Mouse (Mus musculus) gastrocnemius, adult 2 months (tissue): ENCODE results near the gene Ak9. TPM values are rescaled to one million over a fixed set of nuclear protein-coding genes. Genes with fewer than 3 reads are reported as not detected.
"Not testable (repeated sequence)": the region's sequence is repeated elsewhere in the genome, so short reads cannot be mapped to it uniquely, and the experiment has no call there.

ENCODE experiments used
- DNase-seq: peaks from one replicate; pipeline ENCODE4 v3.0.0; 2022
- H3K27ac ChIP-seq: fragments of 200-600 bp; 2 replicates; pipeline ENCODE4 v1.8.1; 2022; ENCODE audit warnings: mild to moderate bottlenecking
- H3K4me3 ChIP-seq: fragments of 200-600 bp; 2 replicates; pipeline ENCODE4 v1.8.1; 2022; ENCODE audit warnings: mild to moderate bottlenecking, moderate library complexity
- CTCF ChIP-seq: fragments of 200-600 bp; IDR thresholded peaks from 2 replicates; pipeline ENCODE4 v1.8.1; 2022; ENCODE audit warnings: antibody characterized with exemption, mild to moderate bottlenecking, moderate library complexity
- intact Hi-C: fragments of 180-260 bp; cut with DNase I; formaldehyde crosslinking; loops from one replicate; pipeline ENCODE4 v1.15.1; 2025
- total RNA-seq, 2 experiments: library from RNA; stranded (reverse); gene quantifications; 2 replicates each; pipeline ENCODE4 v1.2.3; 2021

Gene Ak9
- total RNA-seq, 2 experiments from 2014 or later = not detected

DNA sequence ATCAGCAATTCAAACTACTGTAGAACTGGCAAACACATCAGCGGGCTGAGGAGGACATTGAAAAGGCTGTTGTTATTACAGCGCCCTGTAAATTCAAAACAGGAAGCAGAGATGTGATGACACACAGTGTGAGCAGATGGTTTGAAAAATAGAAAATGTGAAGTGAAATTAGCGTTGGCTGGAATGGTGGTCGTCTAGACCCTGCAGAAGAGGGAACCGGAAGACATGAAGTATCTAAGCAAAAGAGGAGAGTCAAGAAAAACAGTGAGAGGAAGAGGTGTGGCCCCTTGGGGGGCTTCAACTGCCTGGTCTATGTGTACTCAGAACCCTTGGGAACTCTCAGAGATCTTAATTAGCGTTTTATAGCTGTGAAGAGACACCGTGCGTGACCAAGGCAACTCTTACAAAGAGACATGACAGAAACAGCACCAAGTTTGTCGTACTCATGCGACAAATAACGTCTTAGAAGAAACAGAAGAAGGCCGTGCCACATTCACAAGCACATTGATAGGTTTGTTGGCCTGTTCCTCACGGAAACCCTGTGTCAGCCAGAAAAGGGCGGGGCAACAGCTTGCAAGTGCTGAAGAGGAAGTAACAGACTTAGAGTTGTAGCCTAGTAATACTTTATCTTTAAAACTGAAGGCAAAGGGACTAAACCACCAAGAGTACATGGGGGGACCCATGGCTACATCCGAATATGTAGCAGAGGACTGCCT is 81.9 kb downstream of the Ak9 start:
- peak; percentile 55 for DNase-seq
- intact Hi-C loops = no loop called here

DNA sequence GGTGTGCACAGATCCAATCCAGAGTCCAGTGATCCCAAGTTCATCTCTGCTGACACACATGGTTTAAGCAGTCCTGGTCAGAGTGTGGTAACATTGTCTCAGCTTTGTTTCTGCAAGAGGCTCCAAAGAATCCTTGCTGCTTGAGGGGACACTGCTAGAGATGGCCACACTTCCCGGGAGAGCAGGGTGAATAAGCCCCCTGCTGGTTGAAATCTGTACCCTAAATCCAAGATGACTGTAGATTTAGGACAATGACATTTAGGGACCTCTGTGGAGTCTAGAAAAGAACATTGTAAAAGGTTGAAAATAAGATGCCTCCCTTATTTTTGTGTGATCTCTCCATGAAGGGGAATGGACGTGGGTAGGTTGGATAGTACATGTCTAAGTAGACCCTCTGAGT is 89.8 kb downstream of the Ak9 start:
- peak; percentile 27; the same call in 1 of the 2 replicates for TF ChIP-seq CTCF
- intact Hi-C loops = no loop called here
- Histone ChIP-seq H3K27ac (no peak overlapping the region), H3K4me3 (no peak overlapping the region)
- no peak for DNase-seq

More for the DNA sequence above, 81.9 kb downstream of the Ak9 start:
- Histone ChIP-seq H3K27ac (peak overlapping the region; percentile 53; the same call in 1 of the 2 replicates), H3K4me3 (no peak overlapping the region)
- TF ChIP-seq CTCF = no peak

DNA sequence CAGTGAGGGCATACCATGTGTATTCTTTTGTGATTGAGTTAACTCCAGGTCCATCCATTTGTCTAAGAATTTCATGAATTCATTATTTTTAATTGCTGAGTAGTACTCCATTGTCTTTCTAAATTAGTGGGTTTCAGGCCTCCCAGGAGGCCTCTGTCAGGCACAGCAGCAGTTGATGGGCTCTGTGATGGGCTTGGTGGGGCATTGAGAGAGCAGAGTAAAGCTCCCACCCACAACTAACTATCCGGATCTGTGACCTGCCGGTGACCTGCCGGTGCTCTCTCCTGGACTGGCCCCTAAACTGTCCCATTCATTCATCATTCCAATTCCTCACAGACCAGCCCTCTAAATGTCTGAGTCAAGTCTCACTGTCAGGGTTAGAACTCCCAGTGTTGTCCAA is 97.3 kb downstream of the Ak9 start:
- intact Hi-C loops = no loop called here
- H3K27ac ChIP-seq = no peak overlapping the region
- no peak for DNase-seq
- H3K4me3 ChIP-seq = no peak overlapping the region
- no peak for TF ChIP-seq CTCF

DNA sequence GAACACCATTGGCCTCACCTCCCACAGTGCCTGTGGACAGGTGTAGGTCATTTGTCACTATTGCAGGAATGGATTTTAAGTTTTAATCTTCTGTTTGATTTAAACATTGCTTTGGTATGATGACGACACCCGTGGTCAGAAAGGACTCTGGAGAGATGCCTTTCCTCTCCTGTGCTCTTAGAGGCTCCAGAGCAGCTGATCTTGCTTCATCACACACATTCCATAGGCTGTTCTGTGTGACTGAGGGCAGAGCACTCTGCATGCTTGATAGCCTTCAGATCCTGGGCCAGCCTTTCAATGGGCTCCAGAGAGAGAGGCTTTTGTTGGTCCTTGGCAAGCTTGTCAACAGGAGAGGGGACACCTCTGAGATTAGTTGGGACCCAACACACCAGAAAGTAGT is 99.6 kb downstream of the Ak9 start:
- intact Hi-C loops = no loop called here
- H3K27ac ChIP-seq = no peak overlapping the region

DNA sequence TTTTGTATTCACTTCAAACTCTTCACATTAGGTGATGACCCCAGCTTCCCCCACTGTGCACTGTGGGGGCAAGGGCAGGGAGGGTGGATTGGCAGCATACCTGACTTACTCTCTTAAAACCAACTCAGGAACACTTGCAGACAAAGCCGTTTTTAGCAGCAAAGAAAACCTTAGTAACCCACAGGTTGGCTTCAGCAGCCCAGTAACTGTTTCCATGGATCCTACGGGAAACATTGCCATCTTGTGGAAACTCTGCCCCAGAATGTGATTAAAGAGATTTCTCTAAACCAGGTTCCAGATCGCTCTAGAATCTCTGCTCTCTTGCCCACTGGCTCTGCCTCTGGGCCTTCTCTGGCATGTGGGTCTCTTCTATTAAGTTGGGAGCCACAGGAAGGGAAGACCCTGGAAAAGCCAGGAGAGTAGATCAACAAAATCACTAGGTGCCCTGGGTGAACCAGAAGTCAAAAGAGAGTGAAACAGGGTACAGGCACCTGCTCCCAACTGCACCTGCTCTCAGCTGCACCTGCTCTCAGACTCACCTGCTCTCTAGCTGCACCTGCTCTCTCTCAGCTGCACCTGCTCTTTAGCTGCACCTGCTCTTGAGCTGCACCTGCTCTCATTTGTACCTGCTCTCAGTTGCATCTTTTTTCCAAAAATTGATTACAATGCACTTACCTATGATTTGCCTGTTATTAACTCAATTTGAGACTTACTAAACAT is 100.3 kb downstream of the Ak9 start:
- DNase-seq = no peak
- intact Hi-C loops = no loop called here
- Histone ChIP-seq H3K4me3 (no peak overlapping the region), H3K27ac (no peak overlapping the region)
- TF ChIP-seq CTCF = no peak

More for the DNA sequence above, 99.6 kb downstream of the Ak9 start:
- no peak for DNase-seq
- no peak for TF ChIP-seq CTCF
- no peak overlapping the region for H3K4me3 ChIP-seq

DNA sequence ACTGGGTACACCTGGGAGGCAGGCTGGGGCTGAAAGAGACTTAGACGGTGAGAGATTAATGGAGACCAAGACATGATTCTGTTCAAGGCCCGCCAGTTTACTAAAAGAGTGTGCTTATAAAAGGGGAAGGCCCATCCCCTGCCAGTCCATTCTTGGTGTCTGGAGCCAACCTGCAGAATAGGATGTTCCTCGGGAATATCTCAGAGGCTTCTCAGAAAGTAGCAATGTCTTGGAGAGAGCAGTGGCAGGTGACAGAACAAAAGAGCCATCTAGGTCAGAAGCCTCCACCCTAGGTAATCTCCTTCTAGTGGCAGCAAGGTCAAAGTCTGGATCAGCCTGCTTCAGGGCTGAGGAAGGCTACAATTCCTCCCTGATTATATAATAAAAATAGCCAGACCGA is 106.4 kb downstream of the Ak9 start:
- H3K4me3 ChIP-seq, H3K27ac ChIP-seq, intact Hi-C loops, DNase-seq: not testable (repeated sequence)

DNA sequence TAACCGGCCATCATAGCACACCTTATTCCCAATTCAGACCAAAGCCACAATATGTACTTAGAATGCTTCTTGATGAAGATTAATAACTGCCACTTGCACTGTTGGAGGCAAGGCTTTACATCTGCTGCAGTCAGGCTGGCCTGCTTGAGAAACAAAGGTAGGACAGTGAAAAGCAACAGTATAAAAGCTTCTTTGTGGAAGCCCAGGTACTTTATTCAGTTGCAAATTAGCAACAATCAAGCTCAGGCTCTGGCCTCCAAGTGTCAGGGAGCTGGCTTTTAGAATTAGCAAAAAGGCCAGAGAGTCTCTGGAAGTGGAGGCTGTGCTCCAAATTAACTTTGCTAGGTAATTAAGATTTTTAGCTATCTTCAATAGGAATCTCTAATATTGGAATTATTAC is 107.0 kb downstream of the Ak9 start:
- DNase-seq, H3K27ac ChIP-seq, H3K4me3 ChIP-seq, intact Hi-C loops: not testable (repeated sequence)

DNA sequence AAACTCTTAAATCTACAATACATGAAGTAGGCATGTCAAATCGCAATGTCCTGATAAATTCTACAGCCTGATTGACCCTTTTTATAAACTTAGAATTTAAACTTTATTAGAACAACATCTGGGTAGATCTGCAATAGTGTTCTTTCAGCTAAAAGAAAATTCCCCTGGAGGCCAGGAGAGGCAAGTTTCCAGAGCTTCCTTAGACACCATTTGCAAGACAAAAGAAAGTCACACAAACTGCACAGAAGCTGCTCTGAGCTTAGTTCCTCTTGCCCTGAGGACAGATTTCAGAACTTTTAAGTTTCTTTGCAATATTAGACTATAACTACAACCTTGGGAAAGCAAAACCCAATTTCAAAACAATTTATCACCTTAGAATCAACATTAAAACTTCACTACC is 109.7 kb downstream of the Ak9 start:
- intact Hi-C loops, H3K27ac ChIP-seq, DNase-seq, H3K4me3 ChIP-seq: not testable (repeated sequence)

DNA sequence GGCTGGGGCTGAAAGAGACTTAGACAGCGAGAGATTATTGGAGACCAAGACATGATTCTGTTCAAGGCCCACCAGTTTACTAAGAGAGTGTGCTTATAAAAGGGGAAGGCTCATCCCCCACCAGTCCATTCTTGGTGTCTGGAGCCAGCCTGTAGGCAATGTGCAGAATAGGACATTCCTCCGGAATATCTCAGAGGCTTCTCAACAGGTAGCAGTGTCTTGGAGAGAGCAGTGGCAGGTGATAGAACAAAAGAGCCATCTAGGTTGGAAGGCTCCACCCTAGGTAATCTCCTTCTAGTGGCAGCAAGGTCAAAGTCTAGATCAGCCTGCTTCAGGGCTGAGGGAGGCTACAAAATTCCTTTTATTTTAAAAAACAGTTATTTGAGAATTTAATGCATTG is 111.6 kb downstream of the Ak9 start:
- intact Hi-C loops, DNase-seq: not testable (repeated sequence)

DNA sequence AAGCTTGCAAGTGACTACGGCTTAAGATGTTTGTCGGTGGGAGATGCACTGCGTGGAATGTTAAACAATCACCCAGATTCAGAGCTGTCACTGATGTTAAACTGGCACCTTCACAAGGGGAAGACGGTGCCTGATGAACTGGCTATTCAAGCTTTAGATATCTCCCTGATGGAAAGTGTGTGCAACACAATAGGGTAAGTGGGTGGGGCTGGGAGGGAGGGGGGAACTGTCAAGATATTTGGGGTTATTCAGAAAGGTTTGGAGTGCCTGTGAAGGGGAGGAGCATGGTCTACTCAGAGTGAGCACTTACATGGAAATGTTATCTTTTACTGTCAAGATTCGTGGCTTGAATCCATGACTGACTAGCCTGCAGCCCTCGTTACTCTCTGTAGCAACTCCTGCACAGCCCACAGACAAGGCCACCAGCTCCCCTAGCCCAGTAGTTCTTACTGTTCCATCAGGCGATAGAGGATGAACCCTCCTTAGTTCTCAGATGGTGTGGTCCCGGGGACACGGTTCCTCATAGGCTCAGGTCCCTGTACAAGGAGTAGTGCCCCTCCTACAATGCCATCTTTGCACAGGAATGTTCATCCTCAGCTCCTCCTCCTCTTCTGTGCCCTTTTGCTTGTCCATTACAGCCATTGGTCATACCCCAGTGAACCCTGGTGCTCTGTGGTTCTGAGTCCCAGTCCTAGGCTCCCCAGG is 116.9 kb downstream of the Ak9 start:
- no peak overlapping the region for H3K4me3 ChIP-seq
- intact Hi-C loops = no loop called here
- no peak for DNase-seq
- no peak for TF ChIP-seq CTCF
- H3K27ac ChIP-seq = no peak overlapping the region

More for the DNA sequence above, 111.6 kb downstream of the Ak9 start:
- H3K4me3 ChIP-seq, H3K27ac ChIP-seq: not testable (repeated sequence)

DNA sequence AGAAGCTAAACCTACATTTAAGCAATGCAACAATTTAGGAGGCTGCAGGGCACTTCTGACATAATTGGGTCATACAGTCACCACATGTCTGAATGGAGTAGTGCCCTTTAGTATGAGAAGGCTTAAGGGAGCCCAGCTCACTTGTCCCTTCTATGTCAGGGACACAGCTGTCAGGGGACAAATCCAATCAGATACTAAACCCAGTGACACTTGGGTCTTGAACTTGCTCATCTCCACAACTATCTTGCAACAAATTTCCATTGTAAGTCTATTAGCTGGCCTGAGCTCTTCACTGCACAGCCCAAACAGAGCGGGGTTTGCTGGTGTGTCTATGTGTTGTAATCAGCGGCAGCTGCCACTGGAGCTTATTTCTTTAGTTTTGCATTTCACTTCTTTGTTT is 119.9 kb downstream of the Ak9 start:
- Histone ChIP-seq H3K4me3 (no peak overlapping the region), H3K27ac (no peak overlapping the region)
- TF ChIP-seq CTCF = no peak
- intact Hi-C loops = no loop called here
- DNase-seq = no peak

DNA sequence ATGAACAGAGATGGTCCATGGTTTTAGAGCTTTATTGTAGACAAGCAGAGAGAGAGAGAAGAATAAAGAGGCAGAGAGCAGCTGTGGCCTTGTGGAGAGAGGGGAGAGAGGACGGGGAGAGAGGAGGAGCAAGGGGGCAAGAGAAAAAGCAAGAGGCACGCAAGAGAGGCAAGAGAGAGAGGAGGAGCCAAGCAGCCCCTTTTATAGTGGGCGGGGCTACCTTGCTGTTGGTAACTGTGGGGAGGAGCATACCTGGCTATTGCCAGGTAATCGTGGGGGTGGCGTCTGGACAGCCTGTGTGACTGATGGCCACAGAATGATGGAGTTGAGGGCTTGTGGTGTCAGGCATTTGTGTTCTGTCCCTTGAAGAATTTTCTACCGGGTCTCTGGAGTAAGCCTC is 122.6 kb downstream of the Ak9 start:
- intact Hi-C loops = no loop called here
- no peak for TF ChIP-seq CTCF

DNA sequence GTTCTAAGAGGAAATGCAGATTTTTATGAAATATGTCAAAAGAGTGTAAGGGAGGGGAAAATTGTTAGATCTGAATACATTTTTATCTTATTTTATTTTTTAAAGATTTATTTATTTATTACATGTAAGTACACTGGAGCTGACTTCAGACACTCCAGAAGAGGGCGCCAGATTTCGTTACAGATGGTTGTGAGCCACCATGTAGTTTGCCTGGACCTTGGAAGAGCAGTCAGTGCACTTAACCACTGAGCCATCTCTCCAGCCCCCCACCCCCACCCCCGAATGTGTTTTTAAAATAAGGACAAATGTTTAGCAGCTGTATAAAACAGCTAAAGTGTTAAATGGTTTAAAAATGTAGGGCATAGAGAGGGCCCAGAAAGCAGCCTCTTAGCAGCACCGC is 130.8 kb downstream of the Ak9 start:
- H3K4me3 ChIP-seq = no peak overlapping the region
- peak; percentile 82 for TF ChIP-seq CTCF
- peak; percentile 68 for DNase-seq
- no peak overlapping the region for H3K27ac ChIP-seq
- intact Hi-C loops = loop anchor here (10.0 kb wide), 2 partner anchors 70 to 250 kb away; no protein-coding TSS in a partner anchor

More for the DNA sequence above, 122.6 kb downstream of the Ak9 start:
- H3K27ac ChIP-seq = no peak overlapping the region
- DNase-seq = no peak
- H3K4me3 ChIP-seq = no peak overlapping the region
